Mouse (Mus musculus): ENCODE measurements around the gene Tmem238l.

Tmem238l gene

DNA sequence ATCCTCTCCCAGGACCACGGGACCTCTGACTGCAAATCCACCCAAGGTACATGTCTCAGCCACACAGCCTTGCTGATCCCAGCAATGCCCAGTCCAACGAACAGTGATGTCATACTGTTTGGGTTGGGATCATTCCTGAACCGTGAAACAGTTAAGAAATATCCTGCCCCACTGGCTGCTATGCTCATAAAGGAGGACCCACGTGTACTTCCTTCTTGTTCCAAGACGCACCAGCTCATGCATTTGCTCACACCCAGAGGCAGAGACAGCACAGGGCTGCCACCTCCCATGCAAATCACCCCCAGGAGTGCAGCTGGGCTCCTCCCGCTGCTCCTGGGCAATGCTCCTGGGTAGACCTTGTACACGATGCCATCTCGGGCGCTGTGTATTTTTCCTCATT lies at the start of gene Tmem238l:
Tmem238l (plus strand) TSS at position 336 of the 400 bp plus-strand sequence.
- no peak for DNase-seq

DNA sequence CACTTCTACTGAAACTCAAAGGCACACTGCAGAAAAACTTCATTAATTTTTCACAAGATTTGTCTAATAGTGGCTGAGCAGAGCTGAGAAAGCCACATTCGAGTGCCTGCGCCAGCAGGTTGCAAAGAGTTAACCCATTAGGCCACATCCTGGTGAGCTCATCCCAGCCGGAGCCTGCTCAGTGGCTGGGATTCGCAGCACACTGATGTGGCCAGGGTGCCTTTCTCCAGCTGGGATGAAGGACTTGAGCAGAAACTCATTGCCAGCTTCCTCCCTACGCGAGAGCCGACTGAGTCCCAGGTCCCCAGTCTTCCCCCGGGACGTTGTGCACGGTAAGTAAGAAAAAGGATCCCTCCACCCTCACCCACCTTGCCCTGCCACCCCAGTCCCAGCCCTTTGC lies 44.6 kb upstream of the Tmem238l start, which contains the start of gene Pirt:
Pirt (plus strand) TSS at position 171 of the 400 bp plus-strand sequence.
- DNase-seq: no peak

DNA sequence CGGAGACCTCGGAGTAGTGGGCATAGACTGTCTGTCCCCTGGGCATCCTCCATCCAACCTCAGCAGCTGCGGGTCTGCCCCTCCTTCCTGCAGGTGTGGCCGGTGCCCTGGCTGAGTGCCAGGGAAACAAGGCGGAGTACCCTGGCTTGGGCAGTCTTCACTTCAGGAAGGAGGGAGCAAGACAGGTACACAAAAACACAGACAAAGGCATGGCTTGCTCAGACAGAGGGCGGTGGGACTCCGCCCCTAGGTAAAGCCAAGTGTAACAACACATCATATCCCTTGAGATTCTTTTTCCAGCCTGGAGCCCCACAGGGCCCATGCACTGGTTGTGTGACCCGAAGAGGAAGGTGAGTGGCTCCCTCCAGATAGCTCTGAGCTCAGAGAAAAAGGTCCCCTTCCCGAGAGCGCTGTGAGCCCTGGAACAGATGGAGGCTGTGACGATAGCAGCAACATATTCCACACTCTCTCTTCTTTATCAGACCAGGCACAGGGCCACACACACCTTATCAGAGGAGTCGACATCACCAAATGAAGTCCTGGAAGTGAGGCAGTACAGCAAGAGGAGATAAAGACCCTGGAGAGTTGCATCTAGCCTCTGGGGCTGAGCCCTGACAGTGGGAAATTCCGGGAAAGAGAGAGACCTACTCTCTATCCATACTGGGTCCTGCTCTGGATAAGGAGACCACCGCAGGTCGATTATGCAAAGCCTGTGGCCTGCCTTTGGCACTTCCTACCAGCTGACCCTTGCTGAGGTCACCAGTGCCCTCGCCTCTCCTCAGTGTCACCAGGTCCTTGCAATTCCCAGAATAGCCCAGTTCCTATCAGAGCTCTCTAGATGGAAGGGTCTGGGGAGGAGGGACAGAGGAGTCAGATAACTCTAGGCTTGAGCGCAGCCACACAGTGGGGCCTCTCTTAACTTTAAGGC lies 43.6 kb upstream of the Tmem238l start:
- DNase-seq: no peak

DNA sequence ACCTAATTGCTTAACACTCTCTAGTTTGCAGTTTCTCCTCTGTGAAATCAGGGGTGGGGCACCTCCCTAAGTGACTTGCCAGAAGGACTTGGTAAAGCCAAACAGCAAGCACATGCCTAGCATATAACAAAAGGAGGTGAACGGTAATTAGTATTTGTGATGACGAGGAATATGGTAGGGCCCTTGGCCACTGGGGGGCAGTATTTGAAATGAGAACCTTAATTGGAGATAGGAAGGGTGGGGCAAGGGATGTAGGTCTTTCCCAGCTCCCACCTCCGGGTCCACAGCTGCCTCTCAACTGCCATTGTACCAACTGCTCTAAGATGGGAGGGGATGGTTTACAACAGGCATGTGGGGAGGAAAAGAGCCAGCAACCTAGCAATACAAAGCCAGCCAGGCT lies 42.2 kb upstream of the Tmem238l start:
- DNase-seq: peak; percentile 16

DNA sequence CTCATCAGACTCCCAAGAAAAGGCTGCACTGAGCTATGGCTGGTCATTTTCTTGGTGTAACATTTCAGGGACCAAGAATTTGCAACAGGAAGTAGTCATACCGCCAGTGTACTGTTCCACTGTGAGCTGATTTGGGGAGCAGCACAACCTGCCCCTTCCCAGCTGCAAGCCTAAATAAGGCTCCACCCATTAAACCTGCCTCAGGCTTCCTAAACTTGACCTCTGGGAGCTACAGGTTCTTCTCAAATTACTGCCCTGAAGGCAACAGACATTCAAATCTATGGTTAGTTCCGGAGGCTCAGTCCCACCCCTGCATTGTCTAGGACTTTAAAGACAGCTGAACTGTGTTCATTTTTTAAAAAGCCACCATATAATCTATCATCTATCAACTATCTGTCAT lies 36.4 kb upstream of the Tmem238l start:
- DNase-seq: no peak

DNA sequence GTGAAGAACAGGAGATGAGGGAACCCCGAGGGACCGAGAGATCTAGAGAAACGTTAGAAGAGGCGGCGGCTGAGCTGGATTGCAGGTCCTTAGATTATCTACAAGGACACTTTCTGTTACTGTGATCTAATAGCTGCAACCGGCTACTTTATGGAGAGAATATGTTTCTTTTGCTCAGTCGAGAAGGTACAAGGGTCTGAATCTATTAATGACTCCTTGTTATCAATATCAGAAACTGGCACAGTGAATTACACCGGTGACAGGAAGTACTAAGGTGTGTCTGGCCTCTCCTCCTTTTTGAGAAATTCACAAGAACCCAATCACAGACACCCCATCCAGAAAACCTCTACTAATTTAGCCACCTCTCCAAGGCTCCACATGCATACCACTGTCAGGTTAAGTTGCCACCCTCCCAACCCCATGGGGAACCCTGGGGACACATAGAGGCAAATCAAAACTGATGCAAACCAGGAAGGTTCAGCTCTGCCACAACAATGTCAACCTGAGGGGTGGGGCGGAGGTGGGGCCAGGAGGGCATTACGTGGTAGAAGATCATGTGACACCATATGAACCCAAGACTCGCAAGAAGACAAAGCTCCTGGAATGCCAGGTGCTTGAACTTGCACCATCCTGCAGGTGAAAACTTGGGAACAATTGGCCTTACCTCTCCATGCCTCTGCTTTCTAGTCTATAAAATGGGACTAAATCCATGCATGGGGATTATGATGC lies 32.2 kb upstream of the Tmem238l start:
- DNase-seq: no peak

DNA sequence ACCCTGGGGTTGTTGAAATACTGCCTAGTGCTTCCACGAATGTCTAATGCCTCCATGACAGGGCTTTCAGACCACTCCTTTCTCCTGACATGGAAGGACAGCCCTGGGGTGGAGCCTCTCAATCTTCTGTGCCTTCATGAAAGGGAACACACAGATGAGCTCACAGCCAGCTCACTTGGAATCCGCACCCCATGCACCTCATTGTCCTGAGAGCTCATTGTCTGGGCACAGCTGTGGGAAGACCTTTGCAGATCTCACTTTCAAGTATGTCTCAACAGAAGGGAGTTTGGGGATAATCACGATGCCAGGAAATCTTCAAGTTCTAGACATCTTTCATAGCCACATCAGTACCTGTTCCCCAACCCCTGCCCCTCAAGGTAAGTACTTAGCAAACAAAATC lies 28.1 kb upstream of the Tmem238l start:
- no peak for DNase-seq

DNA sequence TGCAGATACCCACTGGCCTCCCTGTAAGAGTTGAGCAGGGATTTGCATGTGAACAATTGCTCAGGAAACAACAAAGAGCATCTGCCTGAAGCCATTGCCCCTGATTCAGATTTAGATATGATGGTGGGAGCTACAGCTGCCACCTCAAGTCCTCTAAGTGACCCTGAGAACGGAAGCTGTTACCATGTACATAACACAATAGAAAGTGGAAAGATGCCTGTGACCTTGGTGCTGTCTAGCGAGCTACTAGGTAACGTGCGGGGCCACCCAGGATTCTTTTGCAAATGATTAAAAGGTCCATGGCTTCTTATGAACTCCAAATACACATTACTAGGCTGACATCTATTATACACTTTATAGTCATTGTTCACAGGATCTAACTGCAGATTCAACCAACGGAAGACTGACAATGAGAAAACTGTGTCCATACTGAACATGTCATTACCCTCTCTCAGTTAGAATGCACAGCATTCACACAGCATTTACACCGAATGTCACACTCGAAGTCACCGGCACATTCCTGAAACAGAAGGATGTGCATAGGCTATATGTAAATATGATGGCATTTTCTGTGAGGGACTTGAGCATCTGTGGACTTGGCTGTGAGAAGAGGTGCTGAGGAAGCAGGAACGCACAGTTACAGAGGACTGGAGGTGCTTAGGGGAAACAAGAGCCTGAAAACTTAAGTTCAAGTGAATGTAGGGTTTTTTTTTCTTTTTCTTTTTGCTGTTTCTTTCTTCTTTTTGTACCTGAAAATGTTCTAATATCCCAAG lies 23.4 kb upstream of the Tmem238l start:
- DNase-seq: no peak

DNA sequence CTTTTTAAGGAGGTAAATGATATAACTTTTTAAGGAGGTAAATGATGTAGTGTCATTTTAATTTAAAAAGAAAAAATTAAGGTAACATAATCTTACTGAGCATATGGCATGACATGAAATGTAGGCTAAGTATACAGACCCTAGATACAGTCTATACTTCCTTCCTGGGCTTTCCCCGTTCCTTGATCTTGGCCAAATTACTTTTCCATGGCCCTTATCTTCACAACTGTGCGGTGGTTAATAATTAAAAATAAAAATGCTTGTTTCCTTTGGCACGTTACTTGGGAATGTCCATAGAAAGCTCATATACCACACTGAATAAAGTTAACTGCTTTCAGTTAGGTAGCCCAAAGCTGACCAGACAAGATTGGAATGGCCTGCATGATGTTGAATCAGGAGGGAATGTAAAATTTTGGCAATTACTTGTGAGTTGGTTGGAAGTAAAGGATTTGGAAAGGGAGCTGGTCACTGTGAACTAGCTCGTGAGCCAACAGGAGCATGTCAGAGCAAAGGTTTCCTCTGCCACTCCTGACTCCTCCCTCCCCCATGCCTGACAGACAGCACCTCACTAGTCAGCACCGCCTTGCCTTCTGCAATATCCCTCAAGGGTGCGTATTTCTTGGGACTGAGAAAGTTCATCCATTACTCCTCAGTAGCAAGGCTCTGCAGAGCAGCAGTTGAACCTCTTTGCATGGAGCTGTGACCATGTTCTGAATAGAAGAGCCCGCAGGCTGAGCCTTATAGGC lies 21.8 kb upstream of the Tmem238l start:
- DNase-seq: no peak

DNA sequence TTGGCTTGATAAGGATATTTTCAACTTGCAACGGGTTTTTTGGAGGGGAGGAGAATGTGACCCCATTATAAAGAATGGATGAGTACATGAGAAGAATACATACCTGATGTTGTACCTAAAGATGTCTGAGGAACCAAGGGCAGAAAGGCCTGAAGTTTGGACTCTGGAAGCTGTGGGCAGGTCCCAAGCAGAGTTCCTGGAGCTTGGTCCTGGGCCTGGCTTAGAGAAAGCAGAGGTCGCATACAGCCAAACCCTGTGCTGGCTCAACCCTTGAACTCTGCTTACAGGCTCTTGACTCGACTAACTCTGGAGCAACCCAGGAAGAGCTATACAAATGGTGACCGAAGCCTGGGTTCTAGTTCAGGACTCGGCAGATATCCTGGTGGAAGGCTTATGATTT lies 14.4 kb upstream of the Tmem238l start:
- DNase-seq: no peak

DNA sequence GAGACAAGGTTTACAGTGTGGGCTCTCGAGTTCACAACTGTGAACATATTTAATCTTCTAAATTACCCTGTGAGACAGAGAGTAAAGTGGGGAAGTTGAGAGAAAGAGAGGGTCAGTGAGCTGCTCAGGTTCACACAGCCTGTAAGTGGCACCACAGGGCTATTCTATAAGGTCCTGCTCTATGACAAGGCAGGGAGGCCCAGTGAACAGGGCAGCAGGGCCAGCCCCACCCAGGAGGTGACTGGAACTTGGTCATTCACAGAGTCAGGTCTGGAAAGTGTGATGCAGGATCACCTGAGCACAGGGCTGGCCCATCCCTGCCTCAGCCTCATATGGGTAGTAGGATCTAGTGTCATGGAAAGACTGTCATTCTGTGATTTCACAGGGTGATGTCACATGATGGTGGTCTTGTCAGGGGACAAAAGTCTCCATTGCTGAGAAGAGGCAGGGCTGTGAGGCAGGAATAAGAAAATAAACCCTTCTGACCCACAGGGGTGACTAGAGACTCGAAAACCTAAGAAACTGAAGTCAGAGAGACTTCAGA lies 11.1 kb upstream of the Tmem238l start:
- no peak for DNase-seq

DNA sequence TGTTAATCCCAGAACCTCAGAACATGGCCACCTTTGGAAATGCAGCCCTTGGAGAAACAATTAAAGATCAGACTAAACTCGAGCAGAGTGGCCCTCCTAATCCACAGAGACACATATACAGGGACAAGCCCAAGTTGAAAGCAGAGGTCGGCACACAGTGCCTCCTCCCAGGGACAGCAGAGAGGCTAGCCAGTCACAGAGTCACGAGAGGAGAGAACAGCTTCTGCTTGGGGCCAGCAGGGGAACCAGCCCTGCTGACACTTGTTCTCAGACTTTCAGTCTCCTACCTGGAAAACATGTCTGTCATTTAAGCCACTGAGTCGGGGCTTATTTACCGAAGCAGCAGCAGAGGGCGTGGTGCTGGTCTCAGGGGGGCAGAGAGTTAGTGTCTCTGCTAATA lies 9.9 kb upstream of the Tmem238l start:
- DNase-seq: no peak

DNA sequence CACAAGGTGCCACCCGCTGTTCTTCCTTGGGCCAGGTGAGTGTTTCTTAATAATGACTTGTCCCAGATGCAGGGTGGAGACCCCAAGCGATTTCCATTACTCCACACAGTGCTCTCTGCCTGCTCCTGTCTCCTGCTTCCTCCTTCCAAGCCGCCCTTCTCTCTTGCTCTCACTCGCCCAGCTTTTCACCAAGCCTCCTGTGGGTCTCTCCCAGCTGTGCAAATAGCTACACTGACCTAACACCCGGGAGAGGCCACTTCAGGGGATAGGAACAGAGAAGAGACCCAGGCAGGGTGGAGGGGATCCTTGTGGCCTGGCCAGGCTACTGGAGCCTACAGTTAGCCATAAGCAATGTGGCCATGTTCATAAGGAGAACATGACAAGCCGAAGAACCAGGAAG lies 9.5 kb upstream of the Tmem238l start:
- DNase-seq: no peak

DNA sequence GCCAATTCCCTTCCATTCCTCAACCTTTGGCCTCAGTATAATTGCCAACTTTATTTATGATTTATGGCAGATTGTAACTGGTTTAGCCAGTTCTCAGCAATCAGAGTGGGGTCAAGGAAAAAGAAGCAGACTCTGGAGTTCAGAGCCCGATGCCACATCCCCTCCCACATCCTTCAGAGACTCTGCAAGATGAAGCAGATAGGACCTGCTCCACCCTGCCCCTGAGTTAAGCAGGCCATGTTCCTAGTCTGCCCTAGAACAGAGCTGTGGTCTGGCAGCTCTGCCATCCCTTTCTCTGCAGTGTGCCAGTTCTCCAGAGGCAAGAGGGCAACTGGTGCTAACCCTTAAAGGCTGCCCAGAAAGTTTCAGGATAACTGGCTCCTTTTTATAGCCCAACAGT lies 4.4 kb downstream of the Tmem238l start:
- no peak for DNase-seq

DNA sequence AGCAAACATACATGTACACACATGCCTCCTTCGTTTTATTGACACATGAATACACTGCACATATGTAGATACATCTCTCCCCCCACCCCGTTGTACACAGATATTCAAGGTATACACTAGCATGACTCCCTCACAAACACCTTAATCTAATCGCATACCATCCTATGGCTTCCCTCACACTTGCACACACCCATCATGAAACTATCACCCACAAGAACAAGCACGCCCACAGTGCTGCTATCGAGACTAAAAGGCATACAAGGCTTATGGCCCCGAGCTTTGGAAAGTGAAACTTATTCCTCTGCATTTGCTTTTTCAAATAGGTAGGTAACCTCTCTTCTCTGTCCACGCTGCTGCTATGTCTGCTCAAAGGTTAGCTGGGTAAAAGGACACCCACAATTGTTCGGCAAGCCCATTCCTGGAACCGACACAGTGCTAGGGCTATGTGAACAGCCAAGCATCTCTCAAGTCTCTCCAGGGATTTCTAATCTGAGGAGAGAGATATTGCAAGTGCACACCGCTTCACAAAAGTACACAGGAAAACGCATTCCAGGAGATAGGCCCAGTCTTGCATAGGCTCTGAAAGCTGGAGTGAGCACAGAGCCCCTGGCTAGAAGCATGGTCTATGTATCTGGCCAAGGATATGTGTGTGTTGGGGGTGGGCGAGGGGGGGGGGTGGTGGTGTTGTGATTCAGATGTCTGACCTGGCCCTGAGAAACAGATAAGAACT lies 5.2 kb downstream of the Tmem238l start:
- DNase-seq: no peak

DNA sequence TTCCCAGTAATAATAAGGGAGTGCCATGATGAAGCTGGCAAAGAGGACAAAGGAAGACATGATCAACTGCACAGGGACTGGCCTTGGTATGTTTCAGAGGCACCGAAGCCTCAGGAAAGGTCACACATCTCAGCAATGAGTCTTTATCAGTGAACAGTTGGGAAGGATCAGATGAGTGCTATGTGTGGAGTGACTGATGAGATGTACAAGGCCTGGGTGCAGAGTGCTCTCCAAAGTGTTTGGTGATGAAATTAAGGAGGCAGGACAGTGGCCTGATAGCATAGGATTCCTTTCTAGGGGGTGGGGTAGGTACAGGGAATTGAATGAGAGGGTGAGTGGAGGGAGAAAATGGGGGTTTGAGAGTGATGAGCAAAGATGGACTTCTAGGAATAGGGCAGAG lies 7.0 kb downstream of the Tmem238l start:
- DNase-seq: no peak

DNA sequence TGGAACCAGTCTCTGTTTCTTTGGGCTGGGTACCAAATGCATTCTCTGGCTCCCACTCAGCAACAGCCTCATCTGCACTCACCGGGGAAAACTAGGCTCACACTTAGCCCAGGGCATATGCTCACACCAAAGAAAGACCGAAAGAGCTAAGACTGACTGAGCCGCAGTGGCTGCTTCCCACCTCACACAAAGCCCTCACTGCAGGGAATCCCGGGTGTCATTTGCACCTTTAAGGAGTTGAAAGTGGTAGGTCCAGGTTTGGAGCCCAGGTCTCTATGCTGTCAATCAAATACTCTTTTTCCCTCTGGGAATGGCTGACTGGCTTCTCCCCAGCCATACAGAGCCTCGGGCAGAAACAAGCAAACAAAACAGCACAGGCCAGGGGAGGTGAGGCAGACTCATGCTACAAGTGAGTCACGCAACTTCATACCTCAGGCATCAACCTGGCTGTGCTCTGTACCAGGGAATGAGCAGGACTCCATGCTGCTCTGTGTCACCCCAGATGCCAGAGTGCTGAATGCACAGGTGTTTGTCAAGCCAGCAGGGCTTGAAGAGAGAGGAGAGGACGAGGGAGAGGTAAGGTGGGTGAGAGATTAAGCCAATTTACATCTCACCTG lies 10.2 kb downstream of the Tmem238l start:
- DNase-seq: no peak

DNA sequence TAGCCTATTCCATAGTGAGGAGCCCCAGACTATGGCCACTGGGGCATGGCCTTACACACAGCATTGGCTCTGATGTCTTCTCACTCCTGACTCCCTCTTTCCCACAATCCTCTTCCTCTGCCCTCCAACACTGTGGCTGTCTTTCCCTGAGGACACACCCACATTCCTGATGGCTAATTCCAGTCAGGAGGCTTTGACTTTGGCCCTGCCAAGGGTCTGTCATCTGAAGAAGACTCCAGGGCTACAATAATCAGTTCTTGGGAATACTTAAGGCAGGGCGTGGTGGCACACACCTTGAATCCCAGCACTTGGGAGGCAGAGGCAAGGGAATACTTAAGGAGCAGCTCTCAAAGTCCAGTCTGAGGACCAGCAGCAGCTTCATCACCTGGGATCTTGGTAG lies 12.1 kb downstream of the Tmem238l start:
- no peak for DNase-seq

DNA sequence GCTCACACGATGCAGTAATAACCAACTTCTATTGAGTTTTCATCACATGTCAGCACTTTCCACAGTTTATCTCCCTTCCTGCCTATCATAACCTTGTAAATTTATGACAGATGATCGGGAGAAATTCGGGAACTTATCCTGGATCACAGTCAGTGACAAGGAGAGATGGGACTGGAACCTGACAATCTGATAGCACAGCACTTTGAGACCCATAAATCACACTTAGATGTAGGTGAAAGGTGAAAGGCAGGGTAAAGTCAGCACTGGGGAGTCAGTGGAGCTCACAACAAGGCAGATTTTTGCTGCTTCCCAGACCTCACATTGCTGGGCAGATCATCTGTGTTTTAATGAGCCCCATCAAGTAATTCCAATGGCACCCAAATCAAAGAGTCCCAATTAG lies 17.1 kb downstream of the Tmem238l start:
- DNase-seq: no peak

DNA sequence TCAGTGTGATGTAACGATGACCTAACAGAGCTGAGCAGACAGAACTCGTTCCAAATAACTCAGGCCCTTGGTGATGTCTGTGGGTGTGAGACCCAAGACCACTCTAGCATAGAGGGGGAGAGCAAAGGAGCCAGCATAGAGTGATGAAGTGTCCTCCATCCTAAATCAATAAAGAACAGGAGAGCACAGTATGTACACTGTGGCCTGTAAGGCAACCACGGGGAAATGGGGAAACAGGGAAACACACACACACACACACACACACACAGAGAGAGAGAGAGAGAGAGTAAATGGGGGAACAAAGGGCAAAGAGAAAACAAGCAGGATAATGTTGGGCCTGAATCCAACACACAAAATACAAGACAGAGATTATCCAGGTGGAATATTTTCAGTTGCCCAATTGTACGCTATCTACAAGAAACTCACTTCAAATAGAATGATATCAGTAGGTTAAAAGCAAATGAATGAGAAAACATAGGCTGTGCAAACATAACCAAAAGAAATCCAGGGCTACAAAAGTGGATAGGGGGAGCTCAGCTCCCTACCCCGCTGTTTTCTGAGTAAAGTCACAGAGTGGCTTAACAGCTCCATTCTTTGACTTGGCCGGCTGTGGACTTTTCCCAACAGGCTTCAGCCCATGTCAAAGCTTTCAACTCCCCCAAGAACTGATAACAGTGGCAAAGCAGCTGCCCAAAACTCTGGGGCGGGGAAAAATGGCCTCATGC lies 19.3 kb downstream of the Tmem238l start:
- no peak for DNase-seq

All from cerebellum, adult 11-12 months (tissue).